8 mouse cellular contexts compared by ENCODE assay signal in genomic region chr11:109439829-109440340, GRCm38 (mm10). TPM values are rescaled to one million over a fixed set of nuclear protein-coding genes. Genes with fewer than 3 reads are reported as not detected.
DNase-seq lines count a peak whose midpoint lies in the region; ATAC-seq lines count a peak whose summit lies in the region.

No protein-coding gene starts in this region.

- peak overlapping the region; percentile 53 for H3K4me3 ChIP-seq in embryonic facial prominence, embryonic 13.5 days
- peak overlapping the region; percentile 43 for H3K4me3 ChIP-seq in limb, embryonic 11.5 days (ENCODE audit: low read depth, low read length)
- peak overlapping the region; percentile 40 for H3K4me3 ChIP-seq in midbrain, embryonic 12.5 days

- no peaks in the 10 kb centered on the region for H3K9me3 ChIP-seq in embryonic facial prominence, embryonic 13.5 days
- H3K9me3 ChIP-seq in limb, embryonic 11.5 days (ENCODE audit: control insufficient read depth, low read length), result no peaks in the 10 kb centered on the region
- no peaks in the 10 kb centered on the region for H3K9me3 ChIP-seq in midbrain, embryonic 12.5 days

- peak overlapping the region; percentile 72 for H3K9ac ChIP-seq in embryonic facial prominence, embryonic 13.5 days
- H3K9ac ChIP-seq in limb, embryonic 11.5 days (ENCODE audit: low read length), result peak overlapping the region; percentile 57
- H3K9ac ChIP-seq in midbrain, embryonic 12.5 days (replicated peaks), result peak overlapping the region; percentile 52

- H3K36me3 ChIP-seq in embryonic facial prominence, embryonic 13.5 days, result peaks cover 36% of the 10 kb centered on the region
- peaks cover 5% of the 10 kb centered on the region; the same call in 1 of the 2 replicates for H3K36me3 ChIP-seq in limb, embryonic 11.5 days (ENCODE audit: control insufficient read depth, insufficient read depth, low read length)
- peaks cover 28% of the 10 kb centered on the region for H3K36me3 ChIP-seq in midbrain, embryonic 12.5 days

- no peak overlapping the region for H3K27ac ChIP-seq in embryonic facial prominence, embryonic 13.5 days
- H3K27ac ChIP-seq in limb, embryonic 11.5 days (replicated peaks; ENCODE audit: low read depth, low read length), result no peak overlapping the region
- H3K27ac ChIP-seq in midbrain, embryonic 12.5 days (replicated peaks), result no peak overlapping the region

- no peak for ATAC-seq in embryonic facial prominence, embryonic 13.5 days (ENCODE audit: insufficient number of reproducible peaks, insufficient read depth, low FRiP score, low TSS enrichment, low read depth)
- ATAC-seq in limb, embryonic 11.5 days (ENCODE audit: insufficient number of reproducible peaks, low FRiP score, low TSS enrichment, low read depth), result no peak
- peak; percentile 67 for ATAC-seq in midbrain, embryonic 12.5 days (ENCODE audit: low FRiP score, low read depth)

- peak; percentile 76 for DNase-seq in adrenal gland, postnatal 25 days
- peak; percentile 90 to 91 for DNase-seq in heart, adult 18-20 months
- peak; percentile 77 for DNase-seq in kidney, adult 18-20 months
- peak; percentile 71 for DNase-seq in limb, embryonic 11.5 days (ENCODE audit: low spot score)
- DNase-seq in right cerebral cortex, postnatal 4 days, result peak; percentile 61
- DNase-seq in urinary bladder, postnatal 4 days (ENCODE audit: low spot score in 2 of 2), result peak; percentile 69 to 78

- H3K4me1 ChIP-seq in embryonic facial prominence, embryonic 13.5 days, result peaks cover 16% of the 10 kb centered on the region
- no peaks in the 10 kb centered on the region for H3K4me1 ChIP-seq in limb, embryonic 11.5 days (ENCODE audit: control insufficient read depth, insufficient read depth, low read length)
- peaks cover 12% of the 10 kb centered on the region; the same call in 1 of the 2 replicates for H3K4me1 ChIP-seq in midbrain, embryonic 12.5 days

- under 1% methylated on average over 32 of the region's 32 CpGs for WGBS in embryonic facial prominence, embryonic 13.5 days
- 1% methylated on average over 32 of the region's 32 CpGs for WGBS in limb, embryonic 11.5 days
- WGBS in midbrain, embryonic 12.5 days, result under 1% methylated on average over 32 of the region's 32 CpGs

- no peaks in the 10 kb centered on the region; the same call in 1 of the 2 replicates for H3K27me3 ChIP-seq in embryonic facial prominence, embryonic 13.5 days
- H3K27me3 ChIP-seq in limb, embryonic 11.5 days (ENCODE audit: control insufficient read depth, insufficient read depth, low read length), result no peaks in the 10 kb centered on the region
- H3K27me3 ChIP-seq in midbrain, embryonic 12.5 days, result peaks cover 9% of the 10 kb centered on the region

- peak overlapping the region; percentile 87 for H3K4me2 ChIP-seq in embryonic facial prominence, embryonic 13.5 days
- H3K4me2 ChIP-seq in limb, embryonic 11.5 days (ENCODE audit: low read depth, severe bottlenecking), result peak overlapping the region; percentile 83
- peak overlapping the region; percentile 64 for H3K4me2 ChIP-seq in midbrain, embryonic 12.5 days (replicated peaks)

RNA-seq across cellular contexts. Expression of gene Amz2, which starts 14.1 kb away (rescaled TPM):
- total RNA-seq in adrenal gland, postnatal 25 days (2021), result 41.9 and 53.9 TPM in 2 replicates
- 48.4 and 53.6 TPM in 2 replicates for polyA plus RNA-seq in embryonic facial prominence, embryonic 13.5 days (2015; fragmentation: Nextera tagmentation; extraction: Ambion mirVana)
- total RNA-seq in heart, adult 18-20 months (2021), result 10 to 100 TPM; 51.9 to 53.8 TPM
- 44.8 and 50.1 TPM in 2 replicates for polyA plus RNA-seq in limb, embryonic 11.5 days (2014; fragmentation: Nextera tagmentation; extraction: Ambion mirVana)
- polyA plus RNA-seq in midbrain, embryonic 12.5 days (2016; fragmentation: Nextera tagmentation; extraction: Ambion mirVana), result 47.0 and 47.1 TPM in 2 replicates

RNA-seq across cellular contexts. Expression of gene 9930022D16Rik, which starts 26.2 kb away (rescaled TPM):
- not detected in 2 replicates for total RNA-seq in adrenal gland, postnatal 25 days (2021)
- polyA plus RNA-seq in embryonic facial prominence, embryonic 13.5 days (2015; fragmentation: Nextera tagmentation; extraction: Ambion mirVana), result not detected in 2 replicates
- not detected for total RNA-seq in heart, adult 18-20 months (2021)
- not detected in 2 replicates for polyA plus RNA-seq in limb, embryonic 11.5 days (2014; fragmentation: Nextera tagmentation; extraction: Ambion mirVana)
- polyA plus RNA-seq in midbrain, embryonic 12.5 days (2016; fragmentation: Nextera tagmentation; extraction: Ambion mirVana), result not detected in 2 replicates

RNA-seq across cellular contexts. Expression of gene Arsg, which starts 33.3 kb away (rescaled TPM):
- 4.1 and 5.9 TPM in 2 replicates for total RNA-seq in adrenal gland, postnatal 25 days (2021)
- 3.3 and 3.4 TPM in 2 replicates for polyA plus RNA-seq in embryonic facial prominence, embryonic 13.5 days (2015; fragmentation: Nextera tagmentation; extraction: Ambion mirVana)
- 1 to 10 TPM; 1.4 to 2.1 TPM for total RNA-seq in heart, adult 18-20 months (2021)
- 1.6 and 2.2 TPM in 2 replicates for polyA plus RNA-seq in limb, embryonic 11.5 days (2014; fragmentation: Nextera tagmentation; extraction: Ambion mirVana)
- 2.4 and 3.2 TPM in 2 replicates for polyA plus RNA-seq in midbrain, embryonic 12.5 days (2016; fragmentation: Nextera tagmentation; extraction: Ambion mirVana)

RNA-seq across cellular contexts. Expression of gene Slc16a6, which starts 33.5 kb away (rescaled TPM):
- 0.46 and 0.67 TPM in 2 replicates for total RNA-seq in adrenal gland, postnatal 25 days (2021)
- polyA plus RNA-seq in embryonic facial prominence, embryonic 13.5 days (2015; fragmentation: Nextera tagmentation; extraction: Ambion mirVana), result 3.6 and 4.4 TPM in 2 replicates
- 1 to 10 TPM; 7.3 to 9.2 TPM for total RNA-seq in heart, adult 18-20 months (2021)
- polyA plus RNA-seq in limb, embryonic 11.5 days (2014; fragmentation: Nextera tagmentation; extraction: Ambion mirVana), result 2.9 and 3.6 TPM in 2 replicates
- polyA plus RNA-seq in midbrain, embryonic 12.5 days (2016; fragmentation: Nextera tagmentation; extraction: Ambion mirVana), result 3.3 and 3.5 TPM in 2 replicates
